Mouse (Mus musculus) testis, adult 10 weeks (tissue): ENCODE results near the gene Med11. TPM values are rescaled to one million over a fixed set of nuclear protein-coding genes. Genes with fewer than 3 reads are reported as not detected.

Source experiments
- polyA plus RNA-seq: library from polyadenylated mRNA; stranded (reverse); fragments of 350-450 nt; fragmentation: Illumina TruSeq; extraction: RNeasy Lipid Tissue Mini Kit (QIAGEN cat#74804); gene quantifications from one replicate; pipeline ENCODE4 v1.2.3, GENCODE M21; 2014; ENCODE audit warnings: low read depth, low replicate concordance

The Med11 gene
- 4.8 TPM for polyA plus RNA-seq

GRCm38 (mm10) chr11:70451797-70452498 is at the start of gene Med11:
Gene Med11, plus strand, starts transcription at chr11:70451919.

GRCm38 (mm10) chr11:70409594-70410296 is 42.0 kb upstream of the Med11 start, which contains the start of gene Pelp1:
Gene Pelp1, minus strand, starts transcription at chr11:70410031.

DNA sequence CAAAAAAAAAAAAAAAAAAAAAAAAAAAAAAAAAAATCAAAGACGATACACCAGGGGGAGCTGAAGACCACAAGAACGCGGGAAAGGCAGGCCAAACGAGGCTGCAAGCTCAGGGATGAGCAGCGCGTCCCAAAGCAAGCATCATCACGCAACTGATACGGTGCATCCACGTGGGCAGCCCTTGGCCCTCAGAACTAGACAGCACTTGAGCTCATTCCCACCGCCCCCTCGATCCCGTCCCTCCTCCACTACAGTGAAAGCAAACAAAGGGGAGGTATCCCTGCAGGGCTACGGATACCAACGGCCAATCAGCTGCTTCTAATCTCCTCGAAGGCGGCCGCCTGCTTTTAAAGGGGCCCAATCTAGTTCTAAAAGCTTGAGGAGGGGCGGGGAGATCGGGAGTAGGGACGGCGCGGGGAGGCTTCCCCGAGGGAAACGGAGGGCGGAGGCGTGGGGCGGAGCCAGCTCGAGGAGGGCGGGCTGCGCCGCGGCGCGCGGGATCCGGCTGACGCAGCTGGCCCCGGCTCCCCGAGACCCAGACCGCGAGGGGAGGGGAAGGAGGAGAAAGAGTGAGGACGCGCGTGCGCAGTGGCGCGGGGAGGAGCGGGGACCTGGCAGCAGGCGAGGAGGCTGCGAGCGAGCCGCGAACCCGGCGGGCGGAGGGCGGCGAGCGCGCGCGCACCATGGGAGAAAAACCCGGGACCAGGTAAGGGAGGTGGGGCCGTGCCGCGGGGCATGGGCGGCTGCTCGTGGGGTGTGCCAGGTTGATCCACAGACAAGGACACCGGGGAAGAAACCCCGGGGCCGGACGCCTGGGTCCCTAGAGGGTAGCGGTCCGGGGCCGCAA is 19.4 kb upstream of the Med11 start, which contains the start of gene Arrb2:
Arrb2 (plus strand) TSS at position 588 of the 847 bp plus-strand sequence.

GRCm38 (mm10) chr11:70458688-70459600 is 7.2 kb downstream of the Med11 start, which contains the start of gene Zmynd15:
Gene Zmynd15, plus strand, starts transcription at chr11:70459433.

DNA sequence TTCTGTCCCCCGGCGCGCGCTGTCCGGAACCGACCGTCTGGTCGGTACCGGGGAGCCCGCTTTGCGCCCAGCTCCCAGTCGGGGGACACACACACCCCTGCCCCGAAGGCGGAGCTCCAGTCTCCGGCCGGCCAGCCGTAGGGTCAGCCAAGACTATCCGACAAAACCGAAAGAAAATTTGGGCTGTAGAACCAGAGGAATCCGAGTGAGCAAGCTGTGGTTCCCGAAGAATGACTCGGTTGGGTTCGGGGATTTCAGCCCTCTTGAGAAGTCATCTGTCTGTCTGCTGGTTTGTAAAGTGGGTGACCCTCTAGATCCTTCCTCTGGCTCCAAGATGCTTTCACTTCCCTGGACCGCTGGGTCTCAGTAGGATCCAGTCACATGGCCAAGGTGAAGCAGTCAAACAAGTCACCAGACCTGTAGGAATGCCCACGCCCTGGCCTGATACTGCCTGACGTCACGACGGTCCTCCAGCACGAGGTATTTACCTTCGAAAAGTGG is 7.9 kb downstream of the Med11 start, which contains the start of gene Cxcl16:
Cxcl16 (minus strand) TSS at position 384 of the 501 bp plus-strand sequence.

Other genes starting within 250 kb of the Med11 start
- gene Slc16a11, start 239.2 kb upstream of the Med11 start, polyA plus RNA-seq, result not detected
- 0.62 TPM for gene Slc16a13, start 230.9 kb upstream of the Med11 start, polyA plus RNA-seq
- gene Bcl6b, start 222.1 kb upstream of the Med11 start, polyA plus RNA-seq, result 1.7 TPM
- 2.5 TPM for gene 0610010K14Rik, start 214.0 kb upstream of the Med11 start, polyA plus RNA-seq
- gene Gm21988, start 212.1 kb upstream of the Med11 start, polyA plus RNA-seq, result 0.46 TPM
- 13.8 TPM for gene Rnasek, start 212.1 kb upstream of the Med11 start, polyA plus RNA-seq
- 3.0 TPM for gene Alox12, start 196.6 kb upstream of the Med11 start, polyA plus RNA-seq
- not detected for gene Alox12e, start 129.3 kb upstream of the Med11 start, polyA plus RNA-seq
- 0.41 TPM for gene Alox15, start 99.9 kb upstream of the Med11 start, polyA plus RNA-seq
- gene Pelp1, start 41.9 kb upstream of the Med11 start, polyA plus RNA-seq, result 11.9 TPM
- 0.35 TPM for gene Arrb2, start 19.3 kb upstream of the Med11 start, polyA plus RNA-seq
- gene Zmynd15, start 7.5 kb downstream of the Med11 start, polyA plus RNA-seq, result 18.1 TPM
- gene Cxcl16, start 8.1 kb downstream of the Med11 start, polyA plus RNA-seq, result 2.3 TPM
- gene Tm4sf5, start 53.3 kb downstream of the Med11 start, polyA plus RNA-seq, result 0.35 TPM
- gene Vmo1, start 62.7 kb downstream of the Med11 start, polyA plus RNA-seq, result not detected
- not detected for gene Gltpd2, start 67.3 kb downstream of the Med11 start, polyA plus RNA-seq
- 20.1 TPM for gene Psmb6, start 73.4 kb downstream of the Med11 start, polyA plus RNA-seq
- not detected for gene Gm40193, start 81.0 kb downstream of the Med11 start, polyA plus RNA-seq
- gene Pld2, start 88.1 kb downstream of the Med11 start, polyA plus RNA-seq, result 0.11 TPM
- 1.7 TPM for gene Mink1, start 111.0 kb downstream of the Med11 start, polyA plus RNA-seq
- 5.3 TPM for gene 4930544D05Rik, start 163.9 kb downstream of the Med11 start, polyA plus RNA-seq
- gene Chrne, start 167.3 kb downstream of the Med11 start, polyA plus RNA-seq, result 5.3 TPM
- gene Gp1ba, start 187.2 kb downstream of the Med11 start, polyA plus RNA-seq, result not detected
- 35.2 TPM for gene Rnf167, start 195.3 kb downstream of the Med11 start, polyA plus RNA-seq
- 6.2 TPM for gene Slc25a11, start 195.6 kb downstream of the Med11 start, polyA plus RNA-seq
- 33.1 TPM for gene Pfn1, start 202.7 kb downstream of the Med11 start, polyA plus RNA-seq
- 12.7 TPM for gene Eno3, start 205.3 kb downstream of the Med11 start, polyA plus RNA-seq
- gene Spag7, start 217.5 kb downstream of the Med11 start, polyA plus RNA-seq, result 22.5 TPM
- gene Camta2, start 236.2 kb downstream of the Med11 start, polyA plus RNA-seq, result 0.31 TPM
- gene Inca1, start 248.2 kb downstream of the Med11 start, polyA plus RNA-seq, result 10.2 TPM
- gene Kif1c, start 248.6 kb downstream of the Med11 start, polyA plus RNA-seq, result 1.5 TPM